Mouse (Mus musculus) thymus, postnatal 4 days (tissue): ENCODE measurements at regions not wholly inside any gene's neighbourhood (a gene's known extent, or its start where the extent isn't known, plus 50 kb on each side); places are given as distances from the start of the nearest gene placed in this dataset.

Experiments used
- DNase-seq: peaks from one replicate; pipeline ENCODE4 v3.0.0; 2021

DNA sequence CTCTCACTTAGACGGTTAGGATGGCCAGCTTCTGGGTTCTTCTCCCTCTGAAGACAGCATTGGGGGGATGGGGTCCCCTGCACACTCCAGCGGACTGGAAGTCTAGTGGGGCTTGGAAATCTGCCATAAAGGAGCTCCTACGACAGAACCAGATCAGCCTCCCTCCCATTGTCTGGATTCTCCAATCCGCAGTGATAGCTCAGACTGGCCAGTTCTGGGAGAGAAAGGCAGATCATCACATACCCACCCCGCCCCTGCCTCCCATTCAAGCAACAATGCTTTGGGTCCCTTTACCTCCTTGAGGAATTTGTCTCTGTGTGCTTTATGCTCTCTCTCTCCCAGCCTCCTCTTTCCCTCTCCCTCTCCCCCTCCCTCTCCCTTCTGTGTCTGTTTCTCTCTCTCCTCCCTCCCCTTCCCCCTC lies 292.5 kb downstream of the Pdcd6ip start:
- DNase-seq = no peak

DNA sequence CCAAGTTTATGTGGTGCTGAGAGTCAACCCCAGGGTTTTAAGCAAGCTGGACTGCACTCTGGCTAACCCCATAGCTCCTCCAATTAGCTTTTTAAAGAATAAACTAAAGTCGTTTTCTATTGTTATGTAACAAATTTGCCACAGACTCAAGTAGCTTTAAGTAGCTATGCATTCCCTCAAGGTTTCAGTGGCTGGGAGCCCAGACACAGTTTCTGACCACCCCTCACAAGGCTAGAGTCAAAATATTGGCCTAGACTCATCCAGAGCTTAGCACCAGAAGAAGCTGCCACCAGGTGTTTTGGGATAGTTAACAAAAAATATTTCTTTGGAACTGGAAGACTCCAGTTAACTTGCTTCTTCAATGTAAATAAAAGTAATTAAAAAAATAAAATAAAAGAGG lies 293.4 kb downstream of the Pdcd6ip start:
- no peak for DNase-seq

GRCm38 (mm10) chr9:113413851-113414250 lies 294.2 kb downstream of the Pdcd6ip start:
- DNase-seq = no peak

DNA sequence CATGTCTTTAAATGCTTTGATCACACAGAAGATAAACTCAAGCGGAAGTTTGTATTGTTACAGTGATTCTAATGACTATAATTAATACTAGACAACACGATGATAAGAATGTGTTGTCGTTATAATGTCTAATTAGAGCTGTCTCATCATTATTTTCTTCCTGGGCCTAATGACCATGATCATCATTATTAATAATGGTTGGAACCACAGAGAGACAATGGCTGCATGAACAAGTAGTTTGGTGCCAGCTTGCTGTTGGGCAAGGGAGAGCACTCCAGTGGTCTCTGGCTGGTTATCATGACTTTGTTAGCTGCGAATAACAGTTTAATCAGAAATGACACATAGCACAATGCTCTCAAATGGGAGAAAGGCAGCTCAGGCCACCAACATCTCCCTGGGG lies 296.4 kb downstream of the Pdcd6ip start:
- no peak for DNase-seq

GRCm38 (mm10) chr9:113408521-113408920 lies 299.5 kb downstream of the Pdcd6ip start:
- DNase-seq = no peak

DNA sequence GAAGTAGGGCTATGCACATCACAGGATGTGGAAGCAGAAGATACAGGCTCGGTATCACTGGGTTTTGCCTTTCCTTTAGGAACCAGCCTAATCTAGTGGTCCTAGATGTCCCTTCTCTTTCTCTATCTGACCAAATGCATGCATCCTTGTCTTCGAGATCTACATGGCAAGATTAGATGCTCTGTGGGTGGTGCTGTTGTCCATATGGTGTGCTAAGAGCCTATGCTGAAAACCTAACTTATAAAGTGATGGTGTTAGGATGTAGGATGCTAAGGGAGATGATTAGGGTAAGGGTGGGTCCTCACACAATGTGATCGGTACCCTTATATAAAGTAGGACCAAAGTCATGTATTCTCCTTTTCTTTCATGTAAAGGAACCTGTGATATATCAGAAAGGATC lies 313.7 kb downstream of the Pdcd6ip start:
- no peak for DNase-seq

GRCm38 (mm10) chr9:113387356-113387755 lies 320.7 kb downstream of the Pdcd6ip start:
- DNase-seq = no peak

GRCm38 (mm10) chr9:113381591-113382110 lies 326.4 kb downstream of the Pdcd6ip start:
- DNase-seq = no peak

DNA sequence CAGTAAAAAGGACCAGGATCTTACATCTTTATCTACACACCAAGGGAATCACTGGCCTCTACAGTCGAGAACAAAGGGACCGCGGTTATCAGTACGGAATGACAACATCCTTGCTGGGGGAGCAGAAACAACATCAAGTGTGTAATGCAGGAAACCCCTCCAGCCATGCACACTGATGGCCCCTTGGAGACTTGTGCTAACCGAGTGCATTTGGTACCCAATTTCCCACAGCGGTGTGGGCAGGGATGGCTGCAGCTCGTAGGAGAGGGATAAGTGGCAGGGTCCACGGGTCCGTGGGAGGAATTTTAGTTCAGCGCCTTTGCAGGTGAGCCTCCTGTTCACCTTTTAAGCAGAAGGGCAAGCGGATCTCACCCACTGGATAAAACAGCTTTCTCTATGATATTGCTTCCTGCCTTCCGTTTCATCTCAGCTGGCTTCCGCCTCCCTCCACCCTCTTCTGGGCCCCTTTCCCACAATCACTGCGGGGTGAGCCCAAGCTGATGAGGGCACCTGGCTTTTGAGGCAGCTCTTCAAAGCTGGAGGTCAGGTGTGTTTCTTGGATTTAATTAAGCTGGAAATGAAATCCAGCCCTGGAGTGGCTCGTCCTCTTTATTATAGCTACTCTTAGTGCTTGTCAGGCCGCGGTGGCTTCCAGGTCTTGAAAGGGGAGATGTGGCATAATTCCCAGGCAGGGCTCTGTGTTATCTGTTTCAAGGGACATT lies 327.5 kb downstream of the Pdcd6ip start:
- no peak for DNase-seq

DNA sequence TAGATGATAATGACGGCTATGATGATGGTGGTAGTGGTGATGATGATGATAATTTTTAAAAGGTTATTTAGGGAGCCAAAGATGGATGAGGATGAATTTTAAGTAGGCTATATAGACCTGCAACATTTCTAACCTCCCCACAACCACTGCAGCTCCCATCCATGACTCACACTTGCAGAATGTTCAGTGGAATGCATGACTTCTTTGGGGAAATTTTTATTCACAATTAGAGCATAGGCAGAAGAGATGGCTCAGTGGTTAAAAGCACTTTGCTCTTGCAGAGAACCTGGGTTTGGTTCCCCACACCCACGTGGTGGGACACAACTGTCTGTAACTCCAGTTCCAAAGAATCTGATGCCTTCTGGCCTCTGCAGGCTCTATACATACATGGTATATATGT lies 329.5 kb downstream of the Pdcd6ip start:
- no peak for DNase-seq

- no peak for DNase-seq
These were observed 336.2 kb downstream of the Pdcd6ip start for GRCm38 (mm10) chr9:113371718-113372306.

DNA sequence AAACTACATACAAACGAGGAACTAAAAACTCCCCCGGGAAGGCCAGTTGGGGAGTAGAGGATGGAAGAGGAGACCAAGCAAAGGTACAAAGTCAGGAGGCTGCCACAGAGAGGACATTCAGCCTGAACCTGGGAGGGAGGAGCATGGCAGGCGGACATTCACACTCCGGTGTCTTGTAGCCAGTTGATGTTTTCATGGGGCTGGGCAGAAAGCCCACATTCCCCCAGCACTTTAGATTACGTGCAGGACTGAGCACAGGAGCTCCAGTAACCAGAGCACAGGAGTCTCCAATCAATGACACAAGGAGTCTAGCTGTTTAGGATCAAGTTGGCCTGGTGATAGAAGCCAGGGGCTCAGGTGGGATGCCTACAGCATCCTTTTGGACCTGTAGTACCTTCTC lies 360.1 kb downstream of the Pdcd6ip start:
- no peak for DNase-seq

GRCm38 (mm10) chr9:113346531-113346930 lies 361.5 kb downstream of the Pdcd6ip start:
- DNase-seq = no peak

DNA sequence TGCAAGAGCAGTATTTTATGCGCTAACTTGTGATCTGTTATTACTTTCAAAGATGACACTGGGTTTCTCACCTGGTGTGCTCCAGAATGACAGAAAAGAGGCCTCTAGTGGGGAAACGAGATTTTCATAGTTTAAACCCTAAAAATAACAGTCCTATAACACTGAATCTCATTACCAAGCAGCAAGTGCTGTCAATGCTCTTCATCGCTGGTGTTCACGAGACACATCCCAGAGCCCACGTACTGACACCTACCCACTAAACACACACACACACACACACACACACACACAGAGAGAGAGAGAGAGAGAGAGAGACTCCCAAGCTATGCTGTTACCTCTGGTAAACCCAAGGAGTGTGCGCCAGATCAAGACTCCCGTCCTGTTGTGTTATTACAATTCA lies 365.9 kb downstream of the Pdcd6ip start:
- DNase-seq = no peak

GRCm38 (mm10) chr9:113340838-113341237 lies 367.2 kb downstream of the Pdcd6ip start:
- DNase-seq = no peak

GRCm38 (mm10) chr9:113340036-113340435 lies 368.0 kb downstream of the Pdcd6ip start:
- no peak for DNase-seq

DNA sequence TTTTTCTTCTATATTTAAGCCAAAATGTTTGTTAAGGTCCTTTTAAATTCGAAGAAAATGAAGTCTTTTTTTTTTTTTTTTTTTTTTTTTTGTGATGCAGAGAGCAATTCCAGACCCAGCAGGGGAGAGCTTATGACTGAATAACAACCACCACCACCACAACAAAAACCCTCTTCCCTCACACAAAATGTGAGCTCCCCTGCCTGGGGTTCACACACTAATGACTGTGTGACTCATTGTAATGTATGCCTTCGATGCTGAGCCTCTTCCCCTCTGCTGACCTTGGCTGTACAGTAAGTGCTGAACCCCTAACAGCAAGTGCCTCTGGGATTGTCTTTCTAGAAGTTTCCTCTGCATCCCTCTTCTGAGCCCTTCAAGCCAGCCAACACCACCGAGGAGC lies 383.6 kb downstream of the Pdcd6ip start:
- DNase-seq = no peak

DNA sequence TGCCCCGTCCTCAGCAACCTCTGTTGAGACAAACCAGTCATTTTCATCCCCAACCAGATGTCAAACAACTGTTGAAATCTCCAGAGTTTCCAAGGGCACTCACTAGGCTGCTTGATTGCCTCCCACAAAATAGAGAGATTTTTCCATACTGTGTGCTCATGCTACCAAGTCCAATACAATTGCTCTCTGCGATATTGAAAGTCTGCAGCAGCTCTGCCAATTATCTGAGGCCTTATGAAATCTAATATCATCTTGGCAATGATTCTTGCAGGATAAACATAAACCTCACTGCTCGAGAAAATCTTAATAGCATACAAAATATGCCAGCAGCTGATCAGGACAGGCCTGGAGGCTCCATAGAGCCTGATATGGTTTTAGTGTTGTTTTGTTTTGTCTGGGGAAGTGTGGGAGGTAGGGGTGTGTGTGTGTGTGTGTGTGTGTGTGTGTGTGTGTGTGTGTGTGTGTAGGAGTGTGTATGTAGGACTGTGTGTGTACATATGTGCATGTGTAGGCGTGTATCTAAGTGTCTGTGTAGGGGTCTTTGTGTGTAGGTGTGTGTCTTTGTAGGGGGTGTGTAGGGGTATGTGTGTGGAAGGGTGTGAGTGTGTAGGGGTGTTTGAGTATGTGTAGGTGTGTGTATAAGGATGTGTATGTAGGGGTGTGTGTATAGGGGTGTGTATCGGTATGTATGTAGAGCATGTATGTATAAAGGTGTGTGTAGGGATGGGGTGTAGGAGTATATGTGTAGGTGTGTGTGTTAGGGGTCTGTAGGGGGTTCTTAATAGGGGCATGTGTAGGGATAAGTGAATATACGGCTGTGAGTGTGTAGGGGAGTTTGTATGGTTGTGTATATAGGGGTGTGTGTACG lies 398.1 kb downstream of the Pdcd6ip start:
- no peak for DNase-seq

DNA sequence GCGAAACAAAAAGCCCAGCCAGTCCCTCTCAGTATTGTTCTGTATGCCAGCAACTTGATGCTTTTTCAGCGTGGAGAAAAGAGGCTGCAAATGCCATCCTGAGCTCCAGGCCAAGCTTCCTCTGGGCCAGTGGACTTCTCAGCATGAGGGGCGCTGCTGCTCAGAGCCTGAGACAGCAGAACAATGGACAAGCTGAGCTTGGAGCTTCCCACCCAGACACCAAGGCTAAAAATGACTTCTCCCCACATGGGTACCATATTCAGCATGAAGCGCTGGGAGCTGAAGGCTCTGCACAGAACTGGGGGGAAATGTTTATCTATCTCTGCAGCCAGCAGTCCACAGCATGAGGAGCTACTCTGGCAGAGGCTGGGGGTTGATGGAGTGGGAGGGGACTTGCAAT lies 402.3 kb downstream of the Pdcd6ip start:
- no peak for DNase-seq

DNA sequence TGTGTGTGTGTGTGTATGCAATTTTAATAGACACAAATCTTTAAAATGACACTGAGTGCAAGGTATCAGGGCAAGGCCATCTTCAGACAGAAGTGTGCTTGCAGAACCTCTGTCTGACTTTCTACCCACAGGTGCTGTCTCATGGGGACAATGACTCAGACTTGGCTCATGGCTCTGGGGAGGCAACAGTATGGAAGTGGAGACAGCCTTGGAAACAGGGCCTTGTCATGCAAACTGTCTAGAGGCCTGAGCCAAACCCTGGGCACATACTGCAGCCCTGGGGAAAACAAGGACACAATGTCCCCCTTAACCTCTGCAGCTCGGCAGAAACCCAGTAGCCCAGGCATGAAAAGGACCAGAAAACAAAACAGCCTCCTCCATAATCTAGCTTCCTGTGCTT lies 405.6 kb downstream of the Pdcd6ip start:
- DNase-seq = no peak

- DNase-seq = peak; percentile 7
These were observed 407.2 kb downstream of the Pdcd6ip start for GRCm38 (mm10) chr9:113300846-113301245.

GRCm38 (mm10) chr9:113299900-113300299 lies 408.2 kb downstream of the Pdcd6ip start:
- DNase-seq = no peak

GRCm38 (mm10) chr9:113295850-113296467 lies 412.1 kb downstream of the Pdcd6ip start:
- DNase-seq = no peak
